Mouse (Mus musculus): ENCODE data around the gene Adgrf3. TPM values are rescaled to one million over a fixed set of nuclear protein-coding genes. Genes with fewer than 3 reads are reported as not detected.

The Adgrf3 gene
- polyA plus RNA-seq, 1 experiment from 2014 or later, result not detected

DNA sequence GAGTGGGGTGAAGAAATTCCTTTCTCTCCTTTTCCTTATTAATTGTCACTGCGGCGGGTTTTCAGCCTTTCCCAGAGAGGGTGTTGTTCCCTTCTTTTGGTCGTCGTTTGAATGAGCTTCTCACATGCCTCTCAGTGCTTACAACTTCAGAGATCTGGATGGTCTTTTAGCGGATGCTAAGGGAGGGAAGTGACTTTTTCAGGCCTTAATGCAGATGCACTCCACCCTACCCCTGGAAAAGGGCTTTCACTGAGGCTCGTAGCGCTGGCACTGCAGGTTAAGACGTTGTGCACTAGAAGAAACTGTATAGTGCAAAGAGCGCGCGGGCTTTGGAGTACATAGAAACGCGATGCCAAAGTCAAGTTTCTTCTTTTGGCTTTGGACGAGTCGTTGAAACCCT lies 27.5 kb upstream of the Adgrf3 start:
- Histone ChIP-seq H3K36me3 (ENCODE audit: control insufficient read depth, insufficient read depth, low read length) (no peaks in the 10 kb centered on the region; the same call in 1 of the 2 replicates), H3K4me1 (ENCODE audit: control insufficient read depth, insufficient read depth, low read depth, low read length) (peaks cover 26% of the 10 kb centered on the region), H3K4me2 (ENCODE audit: low read length) (peak overlapping the region; percentile 90), H3K9ac (ENCODE audit: low read depth, low read length) (peak overlapping the region; percentile 89), H3K9me3 (ENCODE audit: control insufficient read depth, low read length) (no peaks in the 10 kb centered on the region), H3K27ac (ENCODE audit: low read depth, low read length) (peak overlapping the region; percentile 94), H3K4me3 (ENCODE audit: low read length) (peak overlapping the region; percentile 82), H3K27me3 (replicated peaks; ENCODE audit: control insufficient read depth, insufficient read depth, low read length) (no peaks in the 10 kb centered on the region)
- no peak for ATAC-seq
- WGBS, result 2% methylated on average over 15 of the region's 15 CpGs

DNA sequence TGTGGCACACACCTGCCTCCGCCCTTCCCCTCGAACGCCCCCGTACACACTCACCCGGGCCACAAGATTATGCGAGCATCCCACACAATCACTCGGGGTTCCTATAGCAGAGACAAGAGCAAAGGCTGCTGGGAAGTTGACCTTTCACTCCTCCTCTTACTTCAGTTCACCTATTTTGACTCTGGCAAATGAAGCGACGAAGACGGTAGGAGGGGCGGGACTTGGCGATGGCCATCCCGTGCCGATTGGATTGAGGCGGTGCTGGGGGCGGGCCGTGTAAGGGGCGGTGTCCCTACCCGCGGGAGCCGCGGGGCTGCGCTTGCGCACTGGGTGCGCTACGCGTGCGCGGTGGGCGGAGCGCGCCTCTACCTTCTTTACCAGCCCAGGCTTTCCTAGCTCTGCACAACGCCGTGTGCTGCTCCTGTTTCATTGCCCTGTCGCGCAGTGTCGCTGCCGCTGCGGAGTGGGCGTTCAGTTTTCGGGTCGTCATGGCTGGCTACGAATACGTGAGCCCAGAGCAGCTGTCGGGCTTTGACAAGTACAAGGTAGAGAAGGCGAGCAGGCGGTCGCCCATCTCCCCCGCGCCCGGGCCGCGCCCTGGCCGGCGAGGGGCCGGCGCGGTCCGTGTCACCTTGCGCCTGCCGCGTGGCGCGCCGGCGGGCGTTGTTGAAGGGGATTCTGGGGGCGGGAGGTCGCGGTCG lies 26.9 kb upstream of the Adgrf3 start, which contains the start of gene Selenoi:
Gene Selenoi, plus strand, starts transcription at position 311 of the 701 bp plus-strand sequence.
- H3K4me1 ChIP-seq (ENCODE audit: control insufficient read depth, insufficient read depth, low read depth, low read length), result peaks cover 26% of the 10 kb centered on the region
- H3K9me3 ChIP-seq (ENCODE audit: control insufficient read depth, low read length), result no peaks in the 10 kb centered on the region
- H3K9ac ChIP-seq (ENCODE audit: low read depth, low read length), result peak within 1 kb of the TSS; percentile 89
- no peaks in the 10 kb centered on the region for H3K27me3 ChIP-seq (replicated peaks; ENCODE audit: control insufficient read depth, insufficient read depth, low read length)
- no peaks in the 10 kb centered on the region; the same call in 1 of the 2 replicates for H3K36me3 ChIP-seq (ENCODE audit: control insufficient read depth, insufficient read depth, low read length)
- H3K27ac ChIP-seq (ENCODE audit: low read depth, low read length), result peak within 1 kb of the TSS; percentile 94
- peak; percentile 99 for ATAC-seq
- peak within 1 kb of the TSS; percentile 90 for H3K4me2 ChIP-seq (ENCODE audit: low read length)
- peak within 1 kb of the TSS; percentile 82 for H3K4me3 ChIP-seq (ENCODE audit: low read length)
- 1% methylated on average over 70 of the region's 71 CpGs for WGBS

- ATAC-seq, result no peak
- Histone ChIP-seq H3K4me3 (ENCODE audit: low read length) (peak overlapping the region; percentile 82), H3K4me1 (ENCODE audit: control insufficient read depth, insufficient read depth, low read depth, low read length) (peaks cover 26% of the 10 kb centered on the region), H3K9ac (ENCODE audit: low read depth, low read length) (peak overlapping the region; percentile 78), H3K27me3 (replicated peaks; ENCODE audit: control insufficient read depth, insufficient read depth, low read length) (no peaks in the 10 kb centered on the region), H3K27ac (ENCODE audit: low read depth, low read length) (peak overlapping the region; percentile 82), H3K9me3 (ENCODE audit: control insufficient read depth, low read length) (no peaks in the 10 kb centered on the region), H3K36me3 (ENCODE audit: control insufficient read depth, insufficient read depth, low read length) (no peaks in the 10 kb centered on the region; the same call in 1 of the 2 replicates), H3K4me2 (ENCODE audit: low read length) (peak overlapping the region; percentile 90)
- 31% methylated on average over 16 of the region's 16 CpGs for WGBS
Measured at GRCm38 (mm10) chr5:30231891-30232270, 26.4 kb upstream of the Adgrf3 start.

- Histone ChIP-seq H3K4me3 (ENCODE audit: low read length) (no peak overlapping the region), H3K4me2 (ENCODE audit: low read length) (no peak overlapping the region), H3K9ac (ENCODE audit: low read depth, low read length) (no peak overlapping the region), H3K27ac (ENCODE audit: low read depth, low read length) (no peak overlapping the region), H3K4me1 (ENCODE audit: control insufficient read depth, insufficient read depth, low read depth, low read length) (peaks cover 23% of the 10 kb centered on the region), H3K27me3 (replicated peaks; ENCODE audit: control insufficient read depth, insufficient read depth, low read length) (no peaks in the 10 kb centered on the region), H3K36me3 (ENCODE audit: control insufficient read depth, insufficient read depth, low read length) (no peaks in the 10 kb centered on the region; the same call in 1 of the 2 replicates), H3K9me3 (ENCODE audit: control insufficient read depth, low read length) (no peaks in the 10 kb centered on the region)
- WGBS, result 80% methylated on average over 4 of the region's 4 CpGs
- ATAC-seq, result no peak
Measured at GRCm38 (mm10) chr5:30230901-30231300, 25.4 kb upstream of the Adgrf3 start.

- Histone ChIP-seq H3K27me3 (replicated peaks; ENCODE audit: control insufficient read depth, insufficient read depth, low read length) (no peaks in the 10 kb centered on the region), H3K9me3 (ENCODE audit: control insufficient read depth, low read length) (no peaks in the 10 kb centered on the region), H3K9ac (ENCODE audit: low read depth, low read length) (no peak overlapping the region), H3K36me3 (ENCODE audit: control insufficient read depth, insufficient read depth, low read length) (no peaks in the 10 kb centered on the region), H3K4me1 (ENCODE audit: control insufficient read depth, insufficient read depth, low read depth, low read length) (no peaks in the 10 kb centered on the region), H3K27ac (ENCODE audit: low read depth, low read length) (no peak overlapping the region), H3K4me3 (ENCODE audit: low read length) (no peak overlapping the region), H3K4me2 (ENCODE audit: low read length) (no peak overlapping the region)
- no peak for ATAC-seq
- 96% methylated on average over 8 of the region's 8 CpGs for WGBS
Measured at GRCm38 (mm10) chr5:30222681-30223080, 17.2 kb upstream of the Adgrf3 start.

DNA sequence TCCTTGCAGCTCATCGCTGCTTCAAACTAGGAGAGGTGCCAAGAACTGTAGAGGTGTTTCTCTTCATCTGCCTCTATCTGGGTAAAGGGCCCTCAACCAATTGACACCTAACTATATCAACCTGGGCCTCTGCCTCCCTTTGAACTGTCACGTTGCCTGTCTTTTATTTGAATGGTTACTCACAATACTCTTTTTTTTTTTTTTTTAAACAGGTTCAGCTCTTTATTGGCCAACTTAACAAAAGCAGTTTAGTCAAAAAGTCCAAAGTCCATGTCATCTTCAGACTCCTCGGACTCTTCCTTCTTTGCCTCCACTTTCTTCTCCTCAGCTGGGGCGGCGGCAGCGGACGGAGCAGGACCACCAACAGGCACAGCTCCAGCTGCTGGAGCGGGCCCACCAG lies 15.1 kb upstream of the Adgrf3 start:
- ATAC-seq, result no peak
- no peaks in the 10 kb centered on the region for H3K4me1 ChIP-seq (ENCODE audit: control insufficient read depth, insufficient read depth, low read depth, low read length)
- H3K4me3 ChIP-seq (ENCODE audit: low read length), result no peak overlapping the region
- no peaks in the 10 kb centered on the region for H3K36me3 ChIP-seq (ENCODE audit: control insufficient read depth, insufficient read depth, low read length)
- 81% methylated on average over 8 of the region's 8 CpGs for WGBS
- no peaks in the 10 kb centered on the region for H3K27me3 ChIP-seq (replicated peaks; ENCODE audit: control insufficient read depth, insufficient read depth, low read length)
- H3K9me3 ChIP-seq (ENCODE audit: control insufficient read depth, low read length), result no peaks in the 10 kb centered on the region
- no peak overlapping the region for H3K9ac ChIP-seq (ENCODE audit: low read depth, low read length)
- no peak overlapping the region for H3K4me2 ChIP-seq (ENCODE audit: low read length)
- H3K27ac ChIP-seq (ENCODE audit: low read depth, low read length), result no peak overlapping the region

DNA sequence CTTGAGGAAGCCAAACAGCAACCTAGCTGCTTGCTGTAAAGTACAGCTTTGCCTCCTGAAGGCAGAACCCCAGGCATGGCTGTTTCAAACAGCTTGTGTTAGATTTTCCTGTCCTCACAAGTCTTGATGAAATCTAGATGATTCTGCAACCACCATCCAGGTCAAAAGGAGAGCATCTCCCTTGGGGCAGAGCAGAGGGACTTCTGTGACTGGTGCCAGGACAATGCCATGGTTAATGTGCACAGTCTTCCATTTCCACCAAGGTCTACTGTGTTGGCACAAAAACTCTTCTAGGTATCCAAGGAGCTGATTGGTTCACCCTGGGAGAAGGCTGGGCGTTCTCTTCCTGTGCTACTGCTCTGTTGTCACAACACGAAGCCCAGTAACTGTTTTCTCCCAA lies 14.2 kb upstream of the Adgrf3 start:
- Histone ChIP-seq H3K9ac (ENCODE audit: low read depth, low read length) (no peak overlapping the region), H3K4me1 (ENCODE audit: control insufficient read depth, insufficient read depth, low read depth, low read length) (no peaks in the 10 kb centered on the region), H3K4me2 (ENCODE audit: low read length) (no peak overlapping the region), H3K4me3 (ENCODE audit: low read length) (no peak overlapping the region), H3K27ac (ENCODE audit: low read depth, low read length) (no peak overlapping the region), H3K36me3 (ENCODE audit: control insufficient read depth, insufficient read depth, low read length) (no peaks in the 10 kb centered on the region), H3K9me3 (ENCODE audit: control insufficient read depth, low read length) (no peaks in the 10 kb centered on the region), H3K27me3 (replicated peaks; ENCODE audit: control insufficient read depth, insufficient read depth, low read length) (no peaks in the 10 kb centered on the region)
- 86% methylated on average over 2 of the region's 2 CpGs for WGBS
- no peak for ATAC-seq

DNA sequence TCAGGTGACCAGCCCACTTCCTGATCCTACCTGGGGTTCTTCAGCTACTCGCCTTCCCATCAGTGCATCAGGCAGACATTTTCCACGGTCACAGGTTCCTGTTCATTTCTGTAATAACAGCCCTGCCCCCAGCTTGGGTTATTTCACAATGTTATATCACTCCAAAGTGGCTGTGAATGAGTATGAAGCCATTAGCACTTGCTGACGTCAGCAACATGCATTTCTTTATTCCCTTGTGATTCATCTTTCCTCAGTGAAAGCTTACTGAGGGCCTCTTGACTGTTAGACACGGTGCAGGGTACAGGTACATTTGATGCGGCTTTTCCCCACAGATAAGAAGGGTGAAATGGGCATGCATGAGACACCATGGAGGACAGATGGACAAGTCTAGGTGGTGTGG lies 10.4 kb upstream of the Adgrf3 start:
- H3K9me3 ChIP-seq (ENCODE audit: control insufficient read depth, low read length), result no peaks in the 10 kb centered on the region
- H3K4me3 ChIP-seq (ENCODE audit: low read length), result no peak overlapping the region
- H3K27ac ChIP-seq (ENCODE audit: low read depth, low read length), result no peak overlapping the region
- no peaks in the 10 kb centered on the region for H3K4me1 ChIP-seq (ENCODE audit: control insufficient read depth, insufficient read depth, low read depth, low read length)
- WGBS, result 73% methylated on average over 5 of the region's 5 CpGs
- H3K4me2 ChIP-seq (ENCODE audit: low read length), result no peak overlapping the region
- H3K9ac ChIP-seq (ENCODE audit: low read depth, low read length), result no peak overlapping the region
- no peaks in the 10 kb centered on the region for H3K36me3 ChIP-seq (ENCODE audit: control insufficient read depth, insufficient read depth, low read length)
- no peak for ATAC-seq
- no peaks in the 10 kb centered on the region for H3K27me3 ChIP-seq (replicated peaks; ENCODE audit: control insufficient read depth, insufficient read depth, low read length)

- WGBS, result 11% methylated on average over 4 of the region's 4 CpGs
- H3K4me1 ChIP-seq (ENCODE audit: control insufficient read depth, insufficient read depth, low read depth, low read length), result no peaks in the 10 kb centered on the region
- H3K27ac ChIP-seq (ENCODE audit: low read depth, low read length), result no peak overlapping the region
- H3K4me2 ChIP-seq (ENCODE audit: low read length), result no peak overlapping the region
- no peaks in the 10 kb centered on the region for H3K36me3 ChIP-seq (ENCODE audit: control insufficient read depth, insufficient read depth, low read length)
- no peaks in the 10 kb centered on the region for H3K27me3 ChIP-seq (replicated peaks; ENCODE audit: control insufficient read depth, insufficient read depth, low read length)
- no peaks in the 10 kb centered on the region for H3K9me3 ChIP-seq (ENCODE audit: control insufficient read depth, low read length)
- no peak overlapping the region for H3K9ac ChIP-seq (ENCODE audit: low read depth, low read length)
- no peak overlapping the region for H3K4me3 ChIP-seq (ENCODE audit: low read length)
- no peak for ATAC-seq
Measured at GRCm38 (mm10) chr5:30214889-30215288, 9.4 kb upstream of the Adgrf3 start.
